Mouse (Mus musculus): ENCODE measurements at regions not wholly inside any gene's neighbourhood (a gene's known extent, or its start where the extent isn't known, plus 50 kb on each side); places are given as distances from the start of the nearest gene placed in this dataset.

GRCm38 (mm10) chr15:51668340-51668739 is 2216.4 kb upstream of the Gm7489 start:
- Histone ChIP-seq H3K9me3 (replicated peaks; ENCODE audit: insufficient read depth, low read length) (no peaks in the 10 kb centered on the region), H3K4me1 (ENCODE audit: control insufficient read depth in 1 of 2, insufficient read depth in 2 of 2, low read length in 2 of 2) (peaks cover 2 to 4% of the 10 kb centered on the region in 2 experiments; a peak in 3 of 4 replicates), H3K79me2 (ENCODE audit: control insufficient read depth, insufficient read depth, low read length, poor library complexity) (no peaks in the 10 kb centered on the region), H3K9ac (ENCODE audit: control insufficient read depth, low read depth, low read length, poor library complexity, severe bottlenecking) (no peak overlapping the region), H3K4me3 (ENCODE audit: control insufficient read depth in 1 of 2, insufficient read depth in 1 of 2, low read depth in 2 of 2, low read length in 2 of 2) (no peak overlapping the region), H3K27me3 (ENCODE audit: control insufficient read depth in 1 of 2, insufficient read depth in 2 of 2, low read length in 2 of 2) (no peaks in the 10 kb centered on the region), H3K27ac (ENCODE audit: control insufficient read depth, low read depth, low read length) (no peak overlapping the region), H3K36me3 (ENCODE audit: control insufficient read depth in 1 of 2, insufficient read depth in 2 of 2, low read length in 2 of 2) (peaks cover 0 to 5% of the 10 kb centered on the region in 2 experiments; a peak in 2 of 4 replicates)
- TF ChIP-seq NRF1 (IDR thresholded peaks at IDR 0.05; ENCODE audit: insufficient read depth, low read depth, low read length, poor library complexity, severe bottlenecking), result no peak
- no peak for TF ChIP-seq CHD1 (IDR thresholded peaks at IDR 0.05; ENCODE audit: low read depth, low read length)
- no peak for TF ChIP-seq SIN3A (IDR thresholded peaks at IDR 0.05; ENCODE audit: low read length)
- TF ChIP-seq ZC3H11A (IDR thresholded peaks at IDR 0.05; ENCODE audit: low read depth, low read length), result no peak
- no peak for TF ChIP-seq HCFC1 (IDR thresholded peaks at IDR 0.05; ENCODE audit: low read depth, low read length)
- TF ChIP-seq SMC3 (IDR thresholded peaks at IDR 0.05; ENCODE audit: low read depth, low read length), result no peak
- TF ChIP-seq POLR2AphosphoS5 (IDR thresholded peaks at IDR 0.05; ENCODE audit: borderline replicate concordance, low read depth, low read length), result no peak
- no peak for TF ChIP-seq NELFE (IDR thresholded peaks at IDR 0.05; ENCODE audit: low read depth, low read length)
- no peak for TF ChIP-seq USF1 (IDR thresholded peaks at IDR 0.05; ENCODE audit: low read depth, low read length)
- TF ChIP-seq RCOR1 (IDR thresholded peaks at IDR 0.05; ENCODE audit: low read depth, low read length), result no peak
- TF ChIP-seq POLR2A (IDR thresholded peaks at IDR 0.05; ENCODE audit: control insufficient read depth in 1 of 2, insufficient read depth in 1 of 2, low read depth in 1 of 2, low read length in 2 of 2, poor library complexity in 1 of 2), result no peak
- no peak for TF ChIP-seq EP300 (IDR thresholded peaks at IDR 0.05; ENCODE audit: low read depth in 1 of 2, low read length in 2 of 2)
- no peak for TF ChIP-seq CHD2 (IDR thresholded peaks at IDR 0.05; ENCODE audit: low read length)
- no peak for TF ChIP-seq BHLHE40 (IDR thresholded peaks at IDR 0.05; ENCODE audit: borderline replicate concordance, low read depth, low read length)
- no peak for DNase-seq (ENCODE audit: low read depth, low spot score)

DNA sequence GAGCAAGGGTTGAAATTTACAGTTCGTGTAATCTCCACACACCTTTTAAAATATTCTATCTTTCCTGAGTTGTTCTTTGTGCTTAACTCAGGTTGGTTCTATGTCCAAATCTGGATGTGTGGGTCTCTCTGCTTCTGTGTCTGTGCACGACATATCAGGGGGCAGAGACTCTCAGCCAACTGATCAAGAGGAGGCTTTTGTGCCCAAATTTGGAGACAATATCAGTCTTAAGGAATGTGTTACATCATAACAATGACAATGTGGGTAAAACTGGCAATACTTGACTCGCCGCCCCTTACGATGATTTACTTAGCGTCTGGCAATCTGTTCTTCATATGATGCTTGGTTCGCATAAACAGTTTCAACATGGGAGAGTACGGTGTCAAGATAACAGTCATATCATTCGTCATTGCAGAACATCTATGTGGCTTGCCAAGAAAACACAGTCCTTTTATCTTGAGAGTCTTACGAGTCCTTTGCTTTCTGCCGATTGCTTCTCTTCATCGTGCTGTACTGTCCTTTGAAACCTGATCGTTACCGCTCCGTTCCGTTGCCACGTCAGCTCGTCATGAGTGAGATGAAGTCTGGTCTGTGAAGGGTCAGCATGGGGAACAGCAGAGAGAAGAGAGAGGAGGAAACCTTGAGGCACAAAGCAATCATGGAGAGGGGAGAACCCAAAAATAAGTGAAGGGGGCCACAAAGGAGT is 2212.9 kb upstream of the Gm7489 start:
- no peak for TF ChIP-seq RCOR1 (IDR thresholded peaks at IDR 0.05; ENCODE audit: low read depth, low read length)
- no peak for TF ChIP-seq NRF1 (IDR thresholded peaks at IDR 0.05; ENCODE audit: insufficient read depth, low read depth, low read length, poor library complexity, severe bottlenecking)
- TF ChIP-seq POLR2AphosphoS5 (IDR thresholded peaks at IDR 0.05; ENCODE audit: borderline replicate concordance, low read depth, low read length), result no peak
- TF ChIP-seq CTCF (IDR thresholded peaks at IDR 0.05 in 2 of 3, conservative IDR thresholded peaks at IDR 0.05 in 1 of 3; ENCODE audit: control insufficient read depth in 1 of 3, insufficient read depth in 1 of 3, low read depth in 2 of 3, low read length in 3 of 3, poor library complexity in 1 of 3, severe bottlenecking in 1 of 3), result no peak
- TF ChIP-seq SIN3A (IDR thresholded peaks at IDR 0.05; ENCODE audit: low read length), result no peak
- no peak for TF ChIP-seq KAT2A (conservative IDR thresholded peaks at IDR 0.05; ENCODE audit: low read depth, low read length)
- TF ChIP-seq TBP (IDR thresholded peaks at IDR 0.05; ENCODE audit: low read depth, low read length), result no peak
- no peak for TF ChIP-seq NELFE (IDR thresholded peaks at IDR 0.05; ENCODE audit: low read depth, low read length)
- no peak for TF ChIP-seq MXI1 (IDR thresholded peaks at IDR 0.05; ENCODE audit: low read depth, low read length)
- TF ChIP-seq POLR2AphosphoS2 (IDR thresholded peaks at IDR 0.05; ENCODE audit: low read length), result no peak
- TF ChIP-seq UBTF (IDR thresholded peaks at IDR 0.05; ENCODE audit: borderline replicate concordance, insufficient read depth, low read depth, low read length), result no peak
- TF ChIP-seq MAX (IDR thresholded peaks at IDR 0.05; ENCODE audit: low read length), result no peak
- no peak for TF ChIP-seq MYC (IDR thresholded peaks at IDR 0.05; ENCODE audit: low read depth, low read length)
- no peak for TF ChIP-seq CHD2 (IDR thresholded peaks at IDR 0.05; ENCODE audit: low read length)
- no peak for TF ChIP-seq POLR2A (IDR thresholded peaks at IDR 0.05; ENCODE audit: control insufficient read depth in 1 of 2, insufficient read depth in 1 of 2, low read depth in 1 of 2, low read length in 2 of 2, poor library complexity in 1 of 2)
- no peak for TF ChIP-seq MAFK (IDR thresholded peaks at IDR 0.05; ENCODE audit: borderline replicate concordance, low read depth, low read length)
- no peak for TF ChIP-seq SMC3 (IDR thresholded peaks at IDR 0.05; ENCODE audit: low read depth, low read length)
- no peak for TF ChIP-seq ZNF384 (IDR thresholded peaks at IDR 0.05; ENCODE audit: low read depth, low read length)
- no peak for TF ChIP-seq USF1 (IDR thresholded peaks at IDR 0.05; ENCODE audit: low read depth, low read length)
- no peaks in the 10 kb centered on the region for H3K9me3 ChIP-seq (replicated peaks; ENCODE audit: insufficient read depth, low read length)
- H3K27ac ChIP-seq (ENCODE audit: control insufficient read depth, low read depth, low read length), result no peak overlapping the region
- no peaks in the 10 kb centered on the region for H3K27me3 ChIP-seq (ENCODE audit: control insufficient read depth in 1 of 2, insufficient read depth in 2 of 2, low read length in 2 of 2)
- H3K36me3 ChIP-seq (ENCODE audit: control insufficient read depth in 1 of 2, insufficient read depth in 2 of 2, low read length in 2 of 2), result peaks cover 0 to 22% of the 10 kb centered on the region in 2 experiments; a peak in 2 of 4 replicates
- H3K4me3 ChIP-seq (ENCODE audit: control insufficient read depth in 1 of 2, insufficient read depth in 1 of 2, low read depth in 2 of 2, low read length in 2 of 2), result no peak overlapping the region
- H3K9ac ChIP-seq (ENCODE audit: control insufficient read depth, low read depth, low read length, poor library complexity, severe bottlenecking), result no peak overlapping the region
- DNase-seq (ENCODE audit: low read depth, low spot score), result no peak
- peaks cover 13 to 17% of the 10 kb centered on the region in 2 experiments for H3K4me1 ChIP-seq (ENCODE audit: control insufficient read depth in 1 of 2, insufficient read depth in 2 of 2, low read length in 2 of 2)
- H3K79me2 ChIP-seq (ENCODE audit: control insufficient read depth, insufficient read depth, low read length, poor library complexity), result no peaks in the 10 kb centered on the region
